Mouse (Mus musculus): ENCODE data around the gene Commd6. TPM values are rescaled to one million over a fixed set of nuclear protein-coding genes. Genes with fewer than 3 reads are reported as not detected.

Gene Commd6
- polyA plus RNA-seq, 1 experiment from 2014 or later, result 83.6 TPM

DNA sequence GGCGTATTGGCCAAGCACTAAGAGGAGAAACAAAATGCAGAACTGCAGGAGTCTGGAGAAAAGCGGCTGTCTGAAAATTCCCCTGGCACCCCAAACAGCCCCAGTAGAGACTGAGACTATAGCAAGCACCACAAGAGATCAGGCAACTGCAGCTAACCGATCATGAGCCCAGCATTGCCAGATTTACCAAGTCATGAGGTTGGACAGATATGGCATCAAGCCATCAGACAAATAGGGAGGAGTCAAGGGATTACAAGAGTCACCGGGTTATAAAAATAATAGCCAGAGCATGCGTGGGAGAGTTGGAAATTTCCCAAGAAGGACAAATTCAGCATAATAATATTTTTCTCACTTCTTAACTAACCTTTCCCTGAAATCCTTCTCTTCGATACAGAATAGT is 12.1 kb upstream of the Commd6 start:
- H3K27ac ChIP-seq, result no peak overlapping the region
- H3K36me3 ChIP-seq, result no peaks in the 10 kb centered on the region
- H3K9me3 ChIP-seq, result no peaks in the 10 kb centered on the region
- 91% methylated on average over 6 of the region's 6 CpGs for WGBS
- H3K4me1 ChIP-seq, result peaks cover 3% of the 10 kb centered on the region; the same call in 1 of the 2 replicates
- no peak for DNase-seq (ENCODE audit: low spot score)
- H3K27me3 ChIP-seq (ENCODE audit: insufficient read depth, poor library complexity, severe bottlenecking), result no peaks in the 10 kb centered on the region
- H3K4me3 ChIP-seq, result no peak overlapping the region

DNA sequence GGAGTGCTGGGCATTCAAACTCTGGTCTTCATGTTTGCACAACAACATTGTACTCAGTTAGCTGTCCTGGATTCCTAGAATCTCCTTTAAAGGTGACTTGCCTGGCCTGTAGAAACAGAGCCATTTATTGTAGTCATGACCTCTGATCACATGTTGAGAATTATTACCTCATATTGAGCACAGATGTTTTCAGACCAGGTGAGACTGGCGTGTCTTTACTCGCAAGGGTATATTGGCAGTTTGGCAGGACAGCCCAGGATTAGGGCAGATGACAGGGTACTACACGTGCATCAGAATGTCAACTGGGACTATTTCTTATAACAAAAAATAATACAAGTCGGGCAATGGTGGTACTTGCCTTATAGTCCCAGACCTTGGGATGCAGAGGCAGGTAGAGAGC is 10.1 kb upstream of the Commd6 start:
- Histone ChIP-seq H3K36me3 (no peaks in the 10 kb centered on the region), H3K27ac (no peak overlapping the region), H3K4me3 (no peak overlapping the region), H3K4me1 (peaks cover 3% of the 10 kb centered on the region; the same call in 1 of the 2 replicates), H3K27me3 (ENCODE audit: insufficient read depth, poor library complexity, severe bottlenecking) (no peaks in the 10 kb centered on the region), H3K9me3 (no peaks in the 10 kb centered on the region)
- WGBS, result 71% methylated on average over 4 of the region's 4 CpGs
- no peak for DNase-seq (ENCODE audit: low spot score)

DNA sequence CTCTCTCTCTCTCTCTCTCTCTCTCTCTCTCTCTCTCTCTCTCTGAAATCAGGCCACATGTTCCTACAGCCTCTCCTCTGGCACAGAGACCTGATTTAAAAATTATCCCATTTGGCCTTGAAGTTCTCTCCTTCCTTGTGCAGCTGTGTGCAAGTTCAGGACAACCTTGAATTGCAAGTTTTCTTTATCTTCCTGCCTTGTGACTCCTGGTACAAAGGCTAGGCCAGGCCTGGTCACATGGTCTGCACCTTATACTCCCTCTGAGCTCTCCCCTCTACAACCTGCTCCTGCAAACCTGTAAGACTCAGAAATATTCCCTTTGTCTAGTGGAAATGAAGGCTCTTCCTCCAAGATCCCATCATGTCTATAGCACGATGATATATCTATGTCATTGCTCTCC is 4.5 kb upstream of the Commd6 start:
- Histone ChIP-seq H3K36me3 (no peaks in the 10 kb centered on the region), H3K27me3 (ENCODE audit: insufficient read depth, poor library complexity, severe bottlenecking) (no peaks in the 10 kb centered on the region), H3K4me1 (no peaks in the 10 kb centered on the region), H3K27ac (no peak overlapping the region), H3K4me3 (no peak overlapping the region), H3K9me3 (no peaks in the 10 kb centered on the region)
- no peak for DNase-seq (ENCODE audit: low spot score)
- WGBS, result 74% methylated on average over 1 of the region's 1 CpGs

DNA sequence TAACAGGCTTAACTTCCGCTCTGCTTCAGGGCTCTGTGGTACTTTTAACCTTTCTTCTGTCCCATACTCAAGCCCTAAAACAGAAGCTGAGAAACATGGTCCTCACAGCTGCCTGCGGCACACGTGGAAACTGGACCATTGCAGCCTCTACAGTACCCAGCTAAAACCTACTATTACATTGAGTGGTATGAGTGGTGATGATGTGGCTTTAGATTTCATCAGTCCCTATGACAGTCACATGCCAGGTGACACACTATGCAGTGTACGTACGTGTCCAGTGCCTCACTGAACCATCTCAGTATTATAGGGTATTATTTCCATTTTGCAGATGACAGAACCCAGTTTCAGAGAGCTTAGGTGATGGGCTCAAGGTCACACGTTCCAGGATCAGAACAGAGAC is 3.1 kb downstream of the Commd6 start:
- WGBS, result 91% methylated on average over 6 of the region's 6 CpGs
- peaks cover 7% of the 10 kb centered on the region; the same call in 1 of the 2 replicates for H3K4me1 ChIP-seq
- no peak overlapping the region for H3K27ac ChIP-seq
- H3K9me3 ChIP-seq, result no peaks in the 10 kb centered on the region
- H3K4me3 ChIP-seq, result no peak overlapping the region
- DNase-seq (ENCODE audit: low spot score), result no peak
- H3K36me3 ChIP-seq, result peaks cover 13% of the 10 kb centered on the region; the same call in 1 of the 2 replicates
- no peaks in the 10 kb centered on the region for H3K27me3 ChIP-seq (ENCODE audit: insufficient read depth, poor library complexity, severe bottlenecking)

GRCm38 (mm10) chr14:101635765-101636164 is 4.7 kb downstream of the Commd6 start:
- DNase-seq (ENCODE audit: low spot score), result no peak
- 81% methylated on average over 1 of the region's 1 CpGs for WGBS

GRCm38 (mm10) chr14:101630548-101630947 is 9.9 kb downstream of the Commd6 start:
- Histone ChIP-seq H3K36me3 (peaks cover 15% of the 10 kb centered on the region; the same call in 1 of the 2 replicates), H3K27ac (no peak overlapping the region), H3K9me3 (no peaks in the 10 kb centered on the region), H3K27me3 (ENCODE audit: insufficient read depth, poor library complexity, severe bottlenecking) (no peaks in the 10 kb centered on the region), H3K4me1 (no peaks in the 10 kb centered on the region), H3K4me3 (no peak overlapping the region)
- DNase-seq (ENCODE audit: low spot score), result no peak
- 81% methylated on average over 2 of the region's 2 CpGs for WGBS

More at GRCm38 (mm10) chr14:101635765-101636164, 4.7 kb downstream of the Commd6 start:
- Histone ChIP-seq H3K4me3 (no peak overlapping the region), H3K4me1 (peaks cover 7% of the 10 kb centered on the region; the same call in 1 of the 2 replicates), H3K27me3 (ENCODE audit: insufficient read depth, poor library complexity, severe bottlenecking) (no peaks in the 10 kb centered on the region), H3K27ac (no peak overlapping the region), H3K36me3 (peaks cover 15% of the 10 kb centered on the region; the same call in 1 of the 2 replicates), H3K9me3 (no peaks in the 10 kb centered on the region)

GRCm38 (mm10) chr14:101617680-101618079 is 22.8 kb downstream of the Commd6 start:
- no peaks in the 10 kb centered on the region for H3K27me3 ChIP-seq (ENCODE audit: insufficient read depth, poor library complexity, severe bottlenecking)
- DNase-seq (ENCODE audit: low spot score), result no peak
- H3K4me3 ChIP-seq, result no peak overlapping the region
- H3K4me1 ChIP-seq, result 0 out of 2 replicates have a peak, but pooled peaks cover 5% of the 10 kb centered on the region
- no peak overlapping the region for H3K27ac ChIP-seq
- H3K36me3 ChIP-seq, result no peaks in the 10 kb centered on the region
- no peaks in the 10 kb centered on the region for H3K9me3 ChIP-seq
- WGBS, result 89% methylated on average over 5 of the region's 5 CpGs

GRCm38 (mm10) chr14:101616178-101616577 is 24.3 kb downstream of the Commd6 start:
- Histone ChIP-seq H3K4me1 (0 out of 2 replicates have a peak, but pooled peaks cover 5% of the 10 kb centered on the region), H3K27me3 (ENCODE audit: insufficient read depth, poor library complexity, severe bottlenecking) (no peaks in the 10 kb centered on the region), H3K4me3 (no peak overlapping the region), H3K27ac (no peak overlapping the region), H3K9me3 (no peaks in the 10 kb centered on the region), H3K36me3 (no peaks in the 10 kb centered on the region)
- DNase-seq (ENCODE audit: low spot score), result no peak
- WGBS, result 56% methylated on average over 9 of the region's 9 CpGs

GRCm38 (mm10) chr14:101613206-101613605 is 27.3 kb downstream of the Commd6 start:
- Histone ChIP-seq H3K27ac (no peak overlapping the region), H3K4me3 (no peak overlapping the region), H3K27me3 (ENCODE audit: insufficient read depth, poor library complexity, severe bottlenecking) (no peaks in the 10 kb centered on the region), H3K4me1 (0 out of 2 replicates have a peak, but pooled peaks cover 5% of the 10 kb centered on the region), H3K36me3 (no peaks in the 10 kb centered on the region), H3K9me3 (no peaks in the 10 kb centered on the region)
- no peak for DNase-seq (ENCODE audit: low spot score)
- WGBS, result 57% methylated on average over 1 of the region's 1 CpGs

DNA sequence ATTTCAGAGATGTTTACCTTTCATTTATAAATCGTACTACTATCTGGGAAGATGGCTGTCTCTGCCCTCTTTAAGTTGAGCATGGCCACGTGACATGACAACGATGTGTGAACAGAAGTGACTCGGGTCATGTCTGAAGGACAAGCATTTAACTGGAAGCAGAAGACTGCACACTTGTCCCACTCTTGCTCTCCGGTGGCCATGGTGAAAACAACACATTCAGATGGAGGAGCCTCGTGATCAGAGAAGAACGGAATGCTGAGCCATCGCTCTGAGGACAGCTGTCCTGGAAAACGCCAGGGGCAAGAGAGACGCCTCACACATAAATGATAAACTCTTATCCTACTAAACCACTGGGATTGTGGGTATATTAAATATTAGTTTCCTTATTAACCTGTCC is 29.8 kb downstream of the Commd6 start:
- Histone ChIP-seq H3K27me3 (ENCODE audit: insufficient read depth, poor library complexity, severe bottlenecking) (no peaks in the 10 kb centered on the region), H3K9me3 (no peaks in the 10 kb centered on the region), H3K27ac (no peak overlapping the region), H3K36me3 (no peaks in the 10 kb centered on the region), H3K4me3 (no peak overlapping the region), H3K4me1 (0 out of 2 replicates have a peak, but pooled peaks cover 9% of the 10 kb centered on the region)
- WGBS, result 53% methylated on average over 10 of the region's 10 CpGs
- no peak for DNase-seq (ENCODE audit: low spot score)

GRCm38 (mm10) chr14:101608519-101609368 is 31.7 kb downstream of the Commd6 start, which contains the start of gene Tbc1d4:
Gene Tbc1d4 (minus strand): TSS chr14:101609191.
- Histone ChIP-seq H3K9me3 (no peaks in the 10 kb centered on the region), H3K4me3 (peak within 1 kb of the TSS; percentile 82), H3K4me1 (0 out of 2 replicates have a peak, but pooled peaks cover 4% of the 10 kb centered on the region), H3K36me3 (no peaks in the 10 kb centered on the region), H3K27ac (peak within 1 kb of the TSS; percentile 89), H3K27me3 (ENCODE audit: insufficient read depth, poor library complexity, severe bottlenecking) (no peaks in the 10 kb centered on the region)
- under 1% methylated on average over 62 of the region's 62 CpGs for WGBS
- DNase-seq (ENCODE audit: low spot score), result peak; percentile 89

DNA sequence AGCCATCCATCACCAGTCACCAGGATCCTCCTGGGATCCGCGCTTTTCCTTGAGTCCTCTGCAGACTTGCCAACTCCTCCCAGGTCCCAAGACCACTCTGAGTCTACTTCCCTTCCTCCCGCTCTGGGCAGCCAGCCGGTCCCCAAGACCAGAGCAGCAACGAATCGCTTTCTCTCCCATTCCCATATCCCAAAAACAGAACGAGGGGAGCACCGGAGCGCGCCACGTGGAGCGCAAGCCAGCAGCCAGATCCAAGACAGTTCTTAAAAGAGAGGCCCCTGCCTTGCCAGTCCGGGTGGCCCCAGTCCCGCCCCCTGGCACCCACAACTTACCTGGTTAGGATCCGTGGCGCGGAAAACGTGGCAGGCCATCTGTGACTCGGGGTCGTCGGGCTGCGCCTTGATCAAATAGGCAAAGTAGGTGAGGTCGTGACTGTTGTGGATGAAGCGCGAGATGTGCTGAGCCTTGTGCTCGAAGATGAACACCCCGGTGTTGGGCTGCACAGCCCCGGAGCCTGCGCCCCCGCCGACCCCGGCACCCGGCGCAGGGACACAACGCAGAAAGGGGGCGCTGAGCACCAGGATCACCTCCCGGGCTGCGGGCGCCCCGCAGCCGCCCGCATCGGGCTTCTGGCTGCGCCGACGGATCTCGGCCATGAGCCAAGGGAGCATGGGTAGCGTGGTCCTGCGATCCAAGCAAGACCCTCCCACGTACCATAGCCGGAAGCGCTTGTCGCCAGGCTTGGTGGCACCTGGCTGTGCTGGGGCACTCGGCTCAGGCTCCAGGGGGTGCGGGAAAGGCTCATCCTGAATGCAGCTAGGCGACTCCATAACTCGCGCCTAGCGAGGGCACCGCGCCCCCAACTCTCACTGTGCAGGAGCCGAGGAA is 32.6 kb downstream of the Commd6 start:
- Histone ChIP-seq H3K27me3 (ENCODE audit: insufficient read depth, poor library complexity, severe bottlenecking) (no peaks in the 10 kb centered on the region), H3K27ac (peak overlapping the region; percentile 89), H3K4me3 (peak overlapping the region; percentile 82), H3K9me3 (no peaks in the 10 kb centered on the region), H3K4me1 (peaks cover 10% of the 10 kb centered on the region), H3K36me3 (no peaks in the 10 kb centered on the region)
- no peak for DNase-seq (ENCODE audit: low spot score)
- under 1% methylated on average over 62 of the region's 62 CpGs for WGBS
